Mouse (Mus musculus) ovary, postnatal 10 days (tissue): ENCODE data around the gene Alad.

ENCODE experiments used
- DNase-seq: peaks from one replicate; pipeline ENCODE4 v3.0.0; 2022; ENCODE audit warnings: low spot score

Gene Alad

DNA sequence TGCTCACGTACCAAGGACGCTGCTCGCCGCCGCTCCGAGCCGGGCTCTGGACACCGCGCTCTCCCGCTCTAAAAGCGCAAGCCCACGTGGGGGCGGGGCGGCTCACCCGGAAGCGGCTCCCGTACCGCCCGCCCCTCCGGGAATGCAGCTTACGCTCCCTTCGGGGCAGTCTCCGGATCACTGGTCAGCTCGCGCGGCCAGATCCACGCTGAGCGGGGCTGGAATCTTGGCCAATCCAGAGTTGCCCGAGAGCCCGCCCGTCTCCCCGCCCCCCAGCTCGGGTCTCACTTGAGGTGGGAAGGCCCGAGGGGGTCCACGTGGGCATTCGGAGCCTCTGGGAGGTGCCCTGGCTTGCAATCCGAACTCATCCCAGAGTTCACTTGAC is at the start of gene Alad:
Gene Alad, minus strand, starts transcription at position 70 of the 385 bp plus-strand sequence.
- peak; percentile 71 for DNase-seq

DNA sequence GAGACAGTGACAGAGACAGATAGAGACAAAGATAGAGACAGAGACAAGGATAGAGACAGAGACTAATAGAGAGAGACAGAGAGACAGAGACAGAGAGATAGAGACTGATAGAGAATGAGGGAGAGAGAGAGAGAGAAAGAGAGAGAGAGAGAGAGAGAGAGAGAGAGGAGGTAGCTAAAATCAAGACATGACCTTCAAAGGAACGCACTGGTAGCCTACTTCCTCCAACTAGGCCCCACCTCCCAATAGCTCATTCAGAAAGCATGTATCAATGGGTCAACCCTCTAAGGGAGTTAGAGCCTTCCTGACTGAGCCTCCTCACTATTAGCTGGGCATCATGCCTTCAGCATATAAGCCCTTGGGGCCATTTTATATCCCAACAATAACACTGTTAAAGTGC is 48.6 kb upstream of the Alad start:
- no peak for DNase-seq

DNA sequence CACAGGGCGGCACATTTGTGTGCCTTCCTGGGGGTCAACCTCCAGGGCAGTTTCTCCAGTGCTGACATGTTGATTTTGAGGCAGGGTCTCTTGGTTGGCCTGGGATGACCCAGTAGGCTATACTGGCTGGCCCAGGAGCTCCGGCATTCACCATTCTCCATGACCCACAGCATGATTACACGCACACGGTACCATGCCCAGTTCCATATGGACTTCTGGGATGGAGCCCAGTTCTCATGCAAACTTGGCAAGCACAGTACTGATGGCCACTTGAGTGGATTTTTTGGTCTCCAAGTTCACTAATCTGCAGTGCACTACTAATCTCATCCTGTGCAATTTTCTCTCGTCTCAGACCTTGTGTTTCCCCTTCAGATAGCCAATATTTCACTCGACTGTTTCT is 48.0 kb upstream of the Alad start:
- no peak for DNase-seq

DNA sequence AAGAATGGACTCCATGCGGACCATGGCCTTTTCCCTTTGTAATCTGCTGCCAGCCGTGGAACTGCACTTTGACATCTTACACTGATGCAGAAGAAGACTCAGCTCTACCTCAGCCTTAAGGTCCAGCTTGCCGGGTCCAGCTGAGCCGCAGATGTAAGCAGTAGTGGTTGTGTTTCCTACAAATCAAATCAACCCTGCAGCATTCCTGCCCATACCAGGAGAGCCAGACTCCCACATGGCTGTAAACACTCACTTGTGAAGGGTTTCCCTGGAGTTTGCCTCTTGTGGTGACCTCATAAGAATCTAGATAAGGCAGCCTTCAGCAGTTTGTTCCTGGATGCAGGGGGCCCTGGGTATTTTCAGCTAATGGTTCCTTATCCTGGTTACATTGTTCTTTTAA is 46.8 kb upstream of the Alad start:
- no peak for DNase-seq

DNA sequence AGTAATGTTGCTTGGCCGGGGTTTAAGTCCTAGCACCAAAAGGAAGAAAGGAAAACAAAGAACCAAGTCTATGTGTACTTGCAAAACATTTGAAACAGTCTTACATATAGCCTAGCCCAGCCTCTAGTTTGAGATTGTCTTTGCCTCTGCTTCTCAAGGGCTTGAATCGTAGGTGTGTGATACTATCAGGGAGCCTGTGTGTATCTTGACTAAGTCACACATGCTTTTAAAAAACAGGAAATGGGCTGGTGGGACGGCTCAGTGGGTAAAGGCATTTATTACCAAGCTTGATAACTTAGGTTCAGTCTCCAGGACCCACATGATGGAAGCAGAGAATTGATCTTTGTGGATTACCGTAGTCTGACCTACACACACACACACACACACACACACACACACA is 42.3 kb upstream of the Alad start:
- no peak for DNase-seq

DNA sequence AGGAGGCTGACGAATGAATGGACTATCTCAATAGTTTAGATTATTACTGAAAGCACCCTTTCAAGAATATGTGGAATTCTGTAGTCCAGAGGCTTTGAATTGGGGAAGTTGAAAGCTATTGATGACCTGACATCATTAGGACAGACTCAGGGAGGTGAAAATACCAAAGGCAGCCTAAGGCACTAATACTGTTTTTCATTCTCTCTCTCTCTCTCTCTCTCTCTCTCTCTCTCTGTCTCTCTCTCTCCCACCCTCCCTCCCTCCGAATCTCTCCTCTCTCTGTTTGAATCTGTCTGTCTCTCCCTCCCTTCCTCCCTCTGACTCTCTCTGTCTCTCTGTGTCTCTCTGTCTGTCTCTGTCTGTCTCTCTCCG is 41.9 kb upstream of the Alad start:
- DNase-seq = no peak

DNA sequence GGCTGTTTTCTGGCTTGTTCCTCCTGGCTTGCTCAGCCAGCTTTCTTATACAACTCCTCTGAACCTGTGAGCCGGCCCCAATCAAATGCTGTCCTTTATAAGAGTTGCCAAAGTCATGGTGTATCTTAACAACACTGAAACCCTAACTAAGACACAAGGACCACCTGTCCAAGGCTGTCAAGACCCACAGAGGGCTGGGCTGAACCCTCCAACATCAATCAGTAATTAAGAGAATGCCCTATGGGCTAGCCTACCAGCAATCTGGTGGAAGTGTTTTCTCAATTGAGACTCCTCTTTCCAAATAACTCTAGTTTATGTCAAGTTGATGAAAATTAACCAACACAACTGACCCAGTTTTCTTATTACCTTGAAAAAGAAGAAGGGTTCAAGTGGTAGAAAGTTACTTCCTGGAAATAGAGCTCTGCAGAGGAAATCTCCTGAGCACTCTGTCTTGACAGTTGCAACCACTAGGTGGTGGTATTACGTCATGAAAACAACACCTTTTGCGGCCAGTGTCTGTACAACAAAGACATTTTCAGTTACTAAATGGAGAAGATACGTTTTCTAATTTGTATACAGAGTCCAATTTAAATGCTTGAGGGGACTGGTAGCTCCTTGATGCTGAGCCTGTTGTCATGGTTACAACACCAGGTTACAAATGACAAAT is 41.4 kb upstream of the Alad start:
- DNase-seq = peak; percentile 30

DNA sequence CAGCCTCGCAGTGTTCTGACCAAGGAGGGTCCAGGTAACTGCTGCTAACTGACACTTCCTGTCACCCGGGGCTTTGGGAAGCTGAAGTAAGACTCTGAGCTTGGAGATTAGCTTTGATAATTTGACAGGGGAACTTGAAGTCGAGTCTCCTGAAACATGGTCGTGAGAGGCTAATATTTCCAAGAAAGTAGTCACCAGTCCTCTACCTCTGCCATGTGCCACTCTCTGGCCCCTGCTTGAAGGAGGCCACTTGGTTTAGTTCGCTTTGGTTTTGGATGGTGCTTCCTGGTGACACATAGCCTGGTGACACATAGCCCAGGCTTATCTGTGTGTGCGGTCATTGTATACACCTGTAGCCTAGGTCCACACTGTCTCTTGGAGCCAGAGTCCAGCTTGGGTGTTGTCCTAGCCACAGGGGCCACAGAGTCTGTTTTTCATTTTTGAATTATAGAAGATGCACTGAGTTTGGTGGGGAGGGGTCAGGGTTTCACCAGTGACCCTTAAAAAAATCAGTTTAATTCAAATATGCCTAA is 40.1 kb upstream of the Alad start, which contains the start of gene Rgs3:
Gene Rgs3, plus strand, starts transcription at position 51 of the 533 bp plus-strand sequence.
- no peak for DNase-seq

DNA sequence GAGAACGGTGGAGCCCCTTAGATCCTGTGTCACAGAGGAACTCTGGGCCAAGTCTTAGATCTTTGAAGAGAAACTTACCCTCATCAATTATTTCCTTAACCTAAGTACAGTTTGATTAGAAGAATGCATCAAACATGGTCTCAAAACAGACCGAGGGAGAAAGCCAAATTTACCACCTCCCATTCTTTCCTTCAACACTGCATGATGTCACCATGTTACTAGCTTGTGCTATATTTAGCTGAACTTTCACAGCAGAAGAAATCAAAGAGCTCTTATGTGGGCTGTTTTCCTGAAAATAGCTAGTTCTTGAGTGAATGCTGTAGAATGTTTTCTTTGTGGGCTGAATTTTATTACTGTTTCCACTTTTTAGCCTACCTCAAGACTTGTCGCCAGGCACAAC is 37.7 kb upstream of the Alad start:
- no peak for DNase-seq

DNA sequence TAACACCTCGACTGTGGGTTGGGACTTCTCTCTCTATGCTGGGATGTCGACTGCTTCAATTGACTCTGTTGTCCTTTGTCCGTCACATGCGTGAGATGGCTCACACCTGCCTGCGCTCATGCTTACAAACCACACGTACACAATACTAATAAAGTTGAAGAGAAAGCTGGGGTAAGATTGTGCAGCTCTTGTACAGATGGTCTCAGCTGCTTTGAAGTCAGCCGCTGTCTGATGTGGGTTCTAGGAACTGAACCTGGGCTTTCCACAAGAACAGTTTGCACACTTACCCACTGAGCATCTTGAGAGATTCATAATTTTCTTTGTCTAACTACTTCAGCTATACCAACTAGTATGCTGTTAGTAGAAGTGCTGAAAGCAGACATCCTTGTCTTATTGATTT is 32.2 kb upstream of the Alad start:
- no peak for DNase-seq

DNA sequence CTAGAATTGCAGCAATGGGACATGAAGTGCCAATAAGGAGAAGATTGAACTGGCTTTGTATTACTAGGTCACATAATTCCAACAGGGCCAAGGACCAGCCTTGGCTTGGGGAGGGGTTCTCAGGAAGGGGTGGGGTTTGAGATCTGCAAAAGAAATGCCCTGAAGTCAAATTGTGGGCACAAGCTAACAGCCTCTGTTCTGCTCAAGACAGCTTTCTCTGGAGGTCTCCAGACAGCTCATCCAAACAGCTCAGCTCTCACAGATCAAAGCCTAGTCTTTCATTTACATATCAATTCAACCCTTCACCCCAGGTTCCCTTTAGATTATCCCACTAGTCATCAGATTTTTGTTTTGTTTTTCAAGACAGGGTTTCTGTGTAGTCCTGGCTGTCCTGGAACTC is 25.1 kb upstream of the Alad start:
- no peak for DNase-seq

DNA sequence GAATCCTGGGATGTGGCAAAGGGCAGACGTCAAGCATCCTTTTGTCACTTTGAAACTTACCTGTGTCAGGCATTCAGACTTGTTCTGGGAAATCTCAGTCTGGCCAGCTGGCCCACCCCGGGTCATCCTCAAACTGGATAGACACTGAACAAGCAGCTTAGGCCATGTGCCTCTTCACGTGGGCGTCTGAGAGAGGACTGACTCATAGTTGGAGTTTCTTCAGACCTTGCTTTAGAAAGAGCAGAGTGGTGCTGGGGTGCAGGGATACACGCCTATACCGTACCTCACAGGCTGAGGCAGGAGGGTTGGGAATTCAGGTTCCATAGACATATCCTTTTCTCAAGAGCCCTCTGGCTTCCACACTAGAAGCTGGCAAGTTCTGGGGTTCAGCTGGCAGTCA is 24.1 kb upstream of the Alad start:
- DNase-seq = no peak

DNA sequence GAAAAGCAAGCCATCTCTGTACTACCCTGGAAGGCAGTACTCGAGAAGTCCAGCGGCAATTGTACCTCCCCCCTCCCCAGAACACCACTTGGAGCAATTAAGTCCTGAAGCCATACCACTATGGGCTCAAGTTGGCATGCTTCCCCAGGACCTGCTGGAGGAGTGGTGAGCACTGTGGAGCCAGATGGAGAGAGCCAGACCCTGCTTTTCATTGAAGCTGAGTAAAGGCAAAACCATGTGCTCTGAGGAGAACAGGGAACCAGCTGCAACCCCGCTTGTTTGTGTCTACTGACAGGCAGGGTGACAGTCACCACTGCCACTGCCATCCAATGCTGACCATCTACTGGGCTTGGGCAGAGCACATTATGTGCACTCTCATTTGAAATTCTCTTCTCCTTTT is 22.1 kb upstream of the Alad start:
- DNase-seq = no peak

DNA sequence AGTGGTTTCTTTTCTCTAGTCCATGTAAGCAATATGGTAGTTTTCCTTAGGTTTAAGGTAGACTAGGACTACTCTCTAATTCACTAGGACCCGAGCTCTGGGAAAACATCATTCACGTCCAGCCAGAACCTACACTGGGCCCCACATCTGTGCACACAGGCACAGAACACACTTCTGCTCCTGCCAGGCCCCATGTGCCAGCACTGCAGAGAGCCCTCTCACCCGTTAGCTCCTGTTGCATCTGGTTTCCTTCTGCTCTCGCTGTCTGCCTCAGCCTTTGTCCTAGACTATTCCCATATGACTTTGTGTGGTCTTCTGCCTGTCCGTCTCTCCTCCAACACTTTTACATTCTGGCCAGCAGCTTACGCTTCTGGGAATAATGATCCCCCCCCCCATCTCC is 14.0 kb upstream of the Alad start:
- DNase-seq = no peak

DNA sequence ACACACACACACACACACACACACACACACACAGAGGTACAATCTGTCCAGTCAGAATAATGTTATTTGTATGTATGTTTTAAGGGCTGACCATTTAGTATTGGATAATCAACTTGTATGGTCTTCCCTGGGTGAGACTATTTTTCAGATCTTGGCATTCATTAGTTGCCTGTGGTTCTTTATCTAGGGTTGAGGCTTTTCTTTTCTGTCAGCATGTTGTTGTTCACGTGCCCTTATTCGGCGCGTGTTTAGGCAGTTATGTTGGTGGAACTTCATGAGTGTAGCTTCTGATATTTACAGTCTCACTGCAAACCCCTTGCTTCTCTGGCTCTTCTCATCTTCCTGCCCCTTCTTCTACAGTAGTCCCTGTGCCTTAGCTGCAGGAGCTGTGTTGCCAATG is 7.9 kb upstream of the Alad start:
- no peak for DNase-seq

DNA sequence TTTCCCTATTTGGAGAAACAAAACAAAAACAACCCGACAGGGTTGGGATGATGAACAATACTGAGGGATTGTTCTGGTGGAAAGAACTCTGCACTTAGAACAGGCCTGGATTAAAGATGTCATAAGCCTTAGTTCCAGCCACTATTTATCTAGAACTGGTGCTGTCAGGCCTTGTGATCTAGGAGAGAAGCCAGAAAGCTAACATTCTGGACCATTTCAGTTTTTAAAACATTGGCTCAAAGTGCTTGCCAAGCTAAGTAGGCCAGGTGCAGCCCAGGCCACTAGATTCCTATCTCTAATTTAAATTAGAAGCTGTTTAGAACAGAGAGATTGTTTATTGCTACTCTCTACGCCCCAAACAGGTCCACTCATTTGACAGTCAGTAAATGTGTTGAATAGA is 6.5 kb upstream of the Alad start:
- DNase-seq = no peak

DNA sequence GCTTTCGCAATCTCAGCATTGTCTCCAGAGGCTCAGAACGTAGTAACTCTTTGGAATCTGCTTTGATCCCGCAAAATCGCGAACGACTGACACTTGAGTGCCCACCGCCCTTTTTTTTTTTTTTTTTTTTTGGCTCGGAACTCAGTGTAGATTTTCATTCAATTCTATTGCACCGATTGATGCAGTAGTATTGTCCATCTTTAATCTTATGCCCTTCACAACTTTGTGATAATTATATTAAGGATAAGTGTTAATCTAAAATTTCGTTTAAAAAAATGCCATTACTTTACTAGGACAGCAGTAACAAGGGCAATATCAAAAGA is 5.7 kb upstream of the Alad start:
- no peak for DNase-seq

DNA sequence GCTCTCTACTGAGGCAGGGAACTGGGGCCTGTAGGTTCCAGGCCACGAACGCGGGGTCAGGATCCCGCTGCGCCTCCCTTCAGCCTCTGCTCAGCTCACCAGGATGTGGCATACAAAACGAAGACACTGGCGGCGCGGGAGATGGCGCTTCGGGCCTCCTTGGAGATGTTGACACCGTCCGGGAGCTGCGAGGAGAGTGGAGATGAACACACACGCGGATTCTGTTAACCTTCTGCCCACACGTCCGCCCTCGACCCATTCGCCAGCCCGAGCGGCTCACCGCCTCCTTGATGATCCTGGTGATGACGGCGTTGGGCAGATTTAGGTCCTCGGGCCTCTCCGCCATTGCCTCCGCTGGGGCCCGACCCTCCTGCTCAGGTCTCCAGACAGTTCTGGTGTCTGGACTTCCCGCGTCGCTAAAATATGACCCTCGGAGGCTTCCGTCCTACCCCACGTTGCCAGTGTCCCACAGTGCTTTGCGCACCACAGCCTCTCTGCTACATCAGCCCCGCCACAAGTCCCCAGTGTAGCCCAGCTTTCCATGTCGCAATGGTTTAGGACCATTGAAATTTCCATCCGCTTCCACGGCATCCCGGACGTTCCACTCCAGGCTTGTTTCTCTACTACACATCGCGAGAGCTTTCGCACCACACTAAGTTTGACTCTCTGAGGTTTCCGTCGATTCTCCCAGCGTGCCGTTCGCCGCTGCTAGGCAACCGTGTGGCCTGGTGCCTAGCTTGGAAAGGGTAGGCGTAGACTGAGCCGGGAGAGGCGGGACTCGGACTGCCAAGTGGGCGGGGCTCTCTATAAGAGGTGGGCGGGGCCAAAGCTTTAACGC is 5.2 kb upstream of the Alad start, which contains the start of the genes Pole3 and 4933430I17Rik:
Gene Pole3, minus strand, starts transcription at position 418 of the 838 bp plus-strand sequence.
Gene 4933430I17Rik, plus strand, starts transcription at position 719 of the 838 bp plus-strand sequence.
- peak; percentile 98 for DNase-seq

DNA sequence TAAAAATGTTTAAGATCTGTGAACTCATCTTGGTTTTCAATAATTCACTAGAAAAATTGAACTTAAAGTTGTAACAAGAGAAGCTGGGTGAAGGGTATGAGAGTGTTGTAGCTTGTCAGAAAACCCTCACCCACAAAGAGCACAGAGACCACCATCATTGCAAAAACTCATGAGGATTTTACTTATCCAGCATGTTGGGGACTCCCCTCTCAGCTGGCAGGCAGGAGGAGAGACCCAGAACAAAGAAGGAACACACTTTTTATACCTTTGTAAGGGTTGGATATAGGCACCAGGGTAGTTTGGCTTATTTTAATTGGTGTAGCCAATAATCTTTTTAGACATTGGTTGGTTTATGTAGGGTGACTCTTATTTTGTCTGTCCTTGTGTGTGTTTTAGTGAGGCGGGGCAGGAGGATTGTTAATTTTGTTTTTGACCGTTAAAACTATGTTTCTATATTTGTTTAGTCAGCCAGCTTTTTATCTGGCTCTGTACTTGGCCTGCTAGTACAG is 1.2 kb upstream of the Alad start:
- no peak for DNase-seq

DNA sequence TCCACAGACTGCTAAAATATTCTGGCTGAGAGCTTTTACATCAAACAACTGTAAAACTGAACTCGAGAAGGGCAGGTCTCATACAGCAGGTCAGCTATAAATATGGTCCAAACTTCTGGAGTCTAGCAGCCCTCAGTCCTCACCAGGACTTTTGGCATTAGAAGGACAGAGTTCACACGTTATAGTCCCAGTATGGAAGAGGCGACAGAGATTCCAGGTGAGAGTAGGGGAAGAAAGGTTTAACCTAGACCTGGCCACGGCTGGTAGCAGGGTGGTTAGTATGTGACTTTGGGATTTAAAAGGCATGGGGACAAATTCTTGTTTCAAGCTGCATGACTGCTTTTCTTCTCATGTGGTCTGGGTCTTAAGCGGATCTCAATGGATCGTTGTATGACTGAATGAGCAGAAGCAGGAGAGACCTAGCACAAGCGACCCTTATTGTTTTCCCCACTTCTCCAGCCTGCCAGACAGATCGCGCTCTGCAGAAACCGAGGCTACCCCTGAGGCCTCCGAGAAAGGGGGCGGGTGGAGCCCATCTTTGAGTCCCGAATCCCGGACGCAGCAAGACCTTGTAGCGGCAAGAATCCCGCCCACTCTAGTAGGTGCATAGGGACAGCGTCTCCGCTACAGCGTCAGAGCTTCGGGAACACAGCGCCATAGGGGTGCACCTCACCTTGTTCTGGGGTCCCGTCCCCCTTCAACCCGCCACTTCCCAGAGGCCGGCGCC is 433 bp downstream of the Alad start:
- no peak for DNase-seq

DNA sequence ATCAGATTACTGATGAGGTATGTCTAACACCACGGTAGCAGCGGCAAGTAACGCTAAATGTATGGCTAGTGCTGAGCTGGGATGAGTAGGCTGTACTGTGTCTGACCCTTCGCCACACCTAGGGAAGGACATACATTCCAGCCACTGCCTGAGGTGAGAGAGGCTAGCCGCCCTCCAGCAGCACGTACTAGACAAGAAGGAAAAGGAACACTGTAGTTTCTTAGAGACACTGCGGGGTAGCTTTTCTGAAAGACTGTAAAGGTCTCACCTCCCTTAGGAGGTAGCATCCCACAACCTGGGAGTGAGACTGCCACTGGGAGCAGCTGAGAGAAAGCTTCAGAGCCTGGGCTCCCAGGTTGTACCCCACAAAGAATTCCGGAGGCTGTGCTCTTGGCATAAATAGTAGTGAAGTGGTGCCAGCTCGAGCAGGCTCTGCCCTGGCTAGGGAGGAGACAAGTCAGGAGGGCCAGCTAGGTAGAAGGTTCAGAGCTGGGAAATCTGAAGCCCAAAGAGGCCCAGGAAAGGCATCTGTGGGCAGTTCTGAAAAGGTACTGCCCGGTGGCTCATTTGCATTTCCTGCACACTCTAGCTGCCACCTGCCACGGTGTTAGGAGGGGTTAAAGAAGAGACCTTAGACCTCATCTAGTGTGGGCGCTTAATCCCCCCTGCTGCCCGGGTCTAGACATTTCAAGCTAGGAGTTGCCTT is 1.1 kb downstream of the Alad start:
- DNase-seq = no peak
